Comparison of ENCODE assay signal across 24 mouse cellular contexts in the genomic region with DNA sequence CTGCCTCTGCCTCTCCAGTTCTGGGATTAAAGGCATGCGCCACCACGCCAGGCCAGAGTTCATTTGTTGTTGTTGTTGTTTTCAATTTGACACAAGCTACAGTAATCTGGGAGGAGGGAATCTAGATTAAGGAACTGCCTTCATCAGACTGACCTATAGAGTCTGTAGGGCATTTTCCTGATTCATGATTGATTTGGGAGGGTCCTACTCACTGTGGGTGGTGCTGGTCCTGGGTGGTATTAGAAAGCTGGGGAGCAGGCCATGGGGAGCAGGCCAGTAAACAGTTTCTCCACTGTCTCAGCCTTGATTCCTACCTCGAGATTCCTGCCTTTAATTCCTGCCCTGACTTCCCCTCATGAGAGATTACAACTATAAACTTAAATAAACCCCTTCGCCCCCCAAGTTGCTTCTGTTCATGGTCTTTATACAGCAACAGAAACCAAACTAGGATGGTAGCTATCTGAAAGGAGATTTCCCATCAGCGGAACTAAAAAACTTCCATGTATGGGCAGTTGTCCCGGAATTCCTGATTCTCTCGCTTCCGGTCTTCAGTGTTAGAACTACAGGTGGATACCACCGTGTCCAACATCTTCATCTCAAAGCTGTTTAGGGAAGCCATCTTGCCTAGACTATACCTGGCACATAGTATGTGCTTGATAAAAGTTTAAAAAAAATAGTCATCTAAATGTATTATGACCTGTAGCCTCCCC.
"Had no signal": no experiment of that assay in that cellular context is flagged by ENCODE, and none has a peak within 500 bp of the region (broad histone marks: within the 10 kb centered on the region; RNA-seq: fewer than 3 reads in every experiment).

No protein-coding gene starts in this region.

- ATAC-seq: hindbrain, postnatal 0 days; intestine, embryonic 15.5 days had no signal

- DNase-seq: gastrocnemius, postnatal 14 days; gastrocnemius, postnatal 36 days; heart, adult 18-20 months; heart, postnatal 10 days; kidney, adult 11 months; kidney, adult 2 months; kidney, adult 9 months; kidney, postnatal 14 days; kidney, postnatal 36 days; layer of hippocampus, adult 9-11 months; layer of hippocampus, postnatal 36 days; left cerebral cortex, postnatal 4 days; liver; liver, embryonic 13.5 days had no signal

- H3K9ac ChIP-seq: heart, embryonic 12.5 days; hindbrain, embryonic 13.5 days; hindbrain, embryonic 15.5 days; intestine, embryonic 15.5 days; kidney, embryonic 15.5 days; limb, embryonic 12.5 days; liver, embryonic 13.5 days; liver, embryonic 15.5 days had no signal

- H3K9me3 ChIP-seq: heart, embryonic 10.5 days; heart, embryonic 12.5 days; hindbrain, embryonic 13.5 days; hindbrain, embryonic 15.5 days; intestine, embryonic 15.5 days; kidney, embryonic 15.5 days; limb, embryonic 12.5 days; liver, embryonic 13.5 days; liver, embryonic 15.5 days had no signal

- H3K36me3 ChIP-seq: heart, embryonic 10.5 days; heart, embryonic 12.5 days; hindbrain, embryonic 13.5 days; hindbrain, embryonic 15.5 days; intestine, embryonic 15.5 days; kidney, embryonic 15.5 days; limb, embryonic 12.5 days; liver, embryonic 13.5 days; liver, embryonic 15.5 days had no signal

- H3K4me3 ChIP-seq: heart, embryonic 10.5 days; heart, embryonic 12.5 days; hindbrain, embryonic 13.5 days; hindbrain, embryonic 15.5 days; intestine, embryonic 15.5 days; kidney, embryonic 15.5 days; limb, embryonic 12.5 days; liver, embryonic 13.5 days; liver, embryonic 15.5 days had no signal

- H3K27ac ChIP-seq: heart, embryonic 10.5 days; hindbrain, embryonic 13.5 days; hindbrain, embryonic 15.5 days; hindbrain, postnatal 0 days; intestine, embryonic 15.5 days; kidney, embryonic 15.5 days; kidney, postnatal 0 days; limb, embryonic 12.5 days; liver, embryonic 13.5 days; liver, embryonic 15.5 days had no signal

- H3K27me3 ChIP-seq: heart, embryonic 12.5 days; hindbrain, embryonic 13.5 days; hindbrain, embryonic 15.5 days; intestine, embryonic 15.5 days; kidney, embryonic 15.5 days; limb, embryonic 12.5 days had no signal
